Mouse (Mus musculus) 3134 (cell line): ENCODE measurements around the gene Tshb.
A peak's percentile ranks its signal among the peaks of the same experiment; 100 is the strongest.

Experiments
- DNase-seq: peaks from one replicate; pipeline ENCODE4 v3.0.0-alpha.2; 2011; ENCODE audit warnings: low spot score; ENCODE audit not compliant: insufficient read length; ENCODE audit errors: extremely low read depth

Tshb gene

GRCm38 (mm10) chr3:102782618-102783017 is at the start of gene Tshb:
Gene Tshb, minus strand, starts transcription at chr3:102782718.
- DNase-seq = no peak

- peak; percentile 43 for DNase-seq
Measured at GRCm38 (mm10) chr3:102803937-102804336, 21.4 kb upstream of the Tshb start.

GRCm38 (mm10) chr3:102787369-102787768 is 4.9 kb upstream of the Tshb start:
- DNase-seq = no peak

GRCm38 (mm10) chr3:102773018-102773417 is 9.5 kb downstream of the Tshb start:
- no peak for DNase-seq

GRCm38 (mm10) chr3:102764850-102765249 is 17.7 kb downstream of the Tshb start:
- DNase-seq = no peak

- DNase-seq = no peak
Measured at GRCm38 (mm10) chr3:102763713-102764400, 18.7 kb downstream of the Tshb start.

GRCm38 (mm10) chr3:102762388-102762787 is 20.1 kb downstream of the Tshb start:
- no peak for DNase-seq

- no peak for DNase-seq
Measured at GRCm38 (mm10) chr3:102760236-102760635, 22.3 kb downstream of the Tshb start.

- no peak for DNase-seq
Measured at GRCm38 (mm10) chr3:102757019-102757418, 25.5 kb downstream of the Tshb start.

GRCm38 (mm10) chr3:102755801-102756200 is 26.7 kb downstream of the Tshb start:
- peak; percentile 70 for DNase-seq

- DNase-seq = no peak
Measured at GRCm38 (mm10) chr3:102752457-102752856, 30.1 kb downstream of the Tshb start.

GRCm38 (mm10) chr3:102752053-102752452 is 30.5 kb downstream of the Tshb start:
- DNase-seq = no peak

GRCm38 (mm10) chr3:102751536-102751935 is 31.0 kb downstream of the Tshb start:
- DNase-seq = no peak

- DNase-seq = no peak
Measured at GRCm38 (mm10) chr3:102751136-102751535, 31.4 kb downstream of the Tshb start.

- no peak for DNase-seq
Measured at GRCm38 (mm10) chr3:102748686-102749085, 33.8 kb downstream of the Tshb start.

GRCm38 (mm10) chr3:102748038-102748437 is 34.5 kb downstream of the Tshb start:
- DNase-seq = no peak

GRCm38 (mm10) chr3:102746174-102746573 is 36.3 kb downstream of the Tshb start:
- no peak for DNase-seq

- DNase-seq = no peak
Measured at GRCm38 (mm10) chr3:102744657-102745056, 37.9 kb downstream of the Tshb start.

- DNase-seq = no peak
Measured at GRCm38 (mm10) chr3:102743781-102744471, 38.6 kb downstream of the Tshb start.

- DNase-seq = no peak
Measured at GRCm38 (mm10) chr3:102743202-102743601, 39.3 kb downstream of the Tshb start.

GRCm38 (mm10) chr3:102742725-102743124 is 39.8 kb downstream of the Tshb start:
- no peak for DNase-seq

- no peak for DNase-seq
Measured at GRCm38 (mm10) chr3:102738926-102739325, 43.6 kb downstream of the Tshb start.
